Mouse (Mus musculus): ENCODE measurements around the gene Fcgr4.

GRCm38 (mm10) chr1:170972936-170973335 lies 45.8 kb upstream of the Fcgr4 start:
- TF ChIP-seq CTCF (conservative IDR thresholded peaks at IDR 0.05; ENCODE audit: insufficient read depth, insufficient read length, low read depth, low read length) (no peak), POLR2A (IDR thresholded peaks at IDR 0.05; ENCODE audit: low read depth, low read length) (no peak)
